Mouse (Mus musculus): ENCODE data around the gene Mgst2. TPM values are rescaled to one million over a fixed set of nuclear protein-coding genes. Genes with fewer than 3 reads are reported as not detected.

The Mgst2 gene
- polyA plus RNA-seq, 1 experiment from 2014 or later, result 1.1 TPM

DNA sequence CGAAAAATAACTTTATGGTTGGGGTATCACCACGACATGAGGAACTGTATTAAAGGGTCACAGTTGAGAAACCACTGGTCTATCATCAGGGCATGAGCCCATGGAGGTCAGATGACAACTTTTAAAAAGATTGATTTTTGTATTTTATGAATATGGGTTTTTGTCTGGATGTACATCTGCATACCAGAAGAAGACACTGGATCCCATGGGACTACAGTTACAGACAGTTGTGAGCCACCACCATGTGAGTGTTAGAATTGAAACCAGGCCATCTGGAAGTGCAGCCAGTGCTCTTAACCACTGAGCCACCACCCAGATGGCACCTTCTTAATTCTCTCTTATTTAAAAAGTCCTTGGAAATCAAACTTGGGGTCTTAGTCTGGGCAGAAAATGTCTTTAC lies 24.2 kb upstream of the Mgst2 start:
- 79% methylated on average over 2 of the region's 2 CpGs for WGBS
- no peak overlapping the region for H3K9ac ChIP-seq (replicated peaks; ENCODE audit: low read length)
- no peaks in the 10 kb centered on the region for H3K36me3 ChIP-seq (ENCODE audit: insufficient read depth, low read length)
- no peak for ATAC-seq (ENCODE audit: low FRiP score, low TSS enrichment)
- no peak overlapping the region for H3K27ac ChIP-seq (ENCODE audit: low read length)
- H3K4me3 ChIP-seq (ENCODE audit: low read length), result no peak overlapping the region
- H3K4me2 ChIP-seq (replicated peaks; ENCODE audit: low read depth, low read length), result no peak overlapping the region
- H3K4me1 ChIP-seq (ENCODE audit: insufficient read depth, low read length), result no peaks in the 10 kb centered on the region
- peaks cover 15% of the 10 kb centered on the region for H3K9me3 ChIP-seq (ENCODE audit: low read length)
- H3K27me3 ChIP-seq (ENCODE audit: insufficient read depth, low read length), result no peaks in the 10 kb centered on the region

GRCm38 (mm10) chr3:51636700-51637099 lies 23.5 kb upstream of the Mgst2 start:
- no peak overlapping the region for H3K4me2 ChIP-seq (replicated peaks; ENCODE audit: low read depth, low read length)
- no peak overlapping the region for H3K9ac ChIP-seq (replicated peaks; ENCODE audit: low read length)
- H3K4me1 ChIP-seq (ENCODE audit: insufficient read depth, low read length), result no peaks in the 10 kb centered on the region
- H3K4me3 ChIP-seq (ENCODE audit: low read length), result no peak overlapping the region
- WGBS, result 86% methylated on average over 20 of the region's 20 CpGs
- no peak overlapping the region for H3K27ac ChIP-seq (ENCODE audit: low read length)
- ATAC-seq (ENCODE audit: low FRiP score, low TSS enrichment), result no peak; the same call in 1 of the 2 replicates
- H3K9me3 ChIP-seq (ENCODE audit: low read length), result peaks cover 9% of the 10 kb centered on the region; the same call in 1 of the 2 replicates
- H3K27me3 ChIP-seq (ENCODE audit: insufficient read depth, low read length), result no peaks in the 10 kb centered on the region
- H3K36me3 ChIP-seq (ENCODE audit: insufficient read depth, low read length), result no peaks in the 10 kb centered on the region

DNA sequence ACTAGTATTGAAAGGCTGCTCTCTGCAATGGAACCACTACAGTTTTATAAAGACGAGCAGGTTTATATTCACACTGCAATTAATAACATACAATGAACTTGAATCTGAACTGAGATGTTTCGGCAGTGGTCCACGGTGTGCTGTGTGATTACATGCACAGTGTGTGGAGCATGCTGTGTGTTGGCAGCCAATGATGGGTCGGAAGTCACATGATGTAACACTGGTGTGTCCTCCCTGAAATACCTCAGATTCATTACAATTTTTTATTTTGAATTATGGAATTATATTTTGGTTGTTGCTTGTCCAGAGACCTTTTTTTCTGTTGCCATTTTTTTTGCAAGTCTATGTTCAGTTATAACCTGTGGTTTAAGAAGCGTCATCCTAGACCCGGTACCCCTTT lies 22.8 kb upstream of the Mgst2 start:
- Histone ChIP-seq H3K4me2 (replicated peaks; ENCODE audit: low read depth, low read length) (no peak overlapping the region), H3K27me3 (ENCODE audit: insufficient read depth, low read length) (no peaks in the 10 kb centered on the region), H3K9ac (replicated peaks; ENCODE audit: low read length) (no peak overlapping the region), H3K4me3 (ENCODE audit: low read length) (no peak overlapping the region), H3K27ac (ENCODE audit: low read length) (no peak overlapping the region), H3K36me3 (ENCODE audit: insufficient read depth, low read length) (no peaks in the 10 kb centered on the region), H3K9me3 (ENCODE audit: low read length) (peaks cover 7% of the 10 kb centered on the region; the same call in 1 of the 2 replicates), H3K4me1 (ENCODE audit: insufficient read depth, low read length) (no peaks in the 10 kb centered on the region)
- ATAC-seq (ENCODE audit: low FRiP score, low TSS enrichment), result no peak
- 93% methylated on average over 6 of the region's 6 CpGs for WGBS

DNA sequence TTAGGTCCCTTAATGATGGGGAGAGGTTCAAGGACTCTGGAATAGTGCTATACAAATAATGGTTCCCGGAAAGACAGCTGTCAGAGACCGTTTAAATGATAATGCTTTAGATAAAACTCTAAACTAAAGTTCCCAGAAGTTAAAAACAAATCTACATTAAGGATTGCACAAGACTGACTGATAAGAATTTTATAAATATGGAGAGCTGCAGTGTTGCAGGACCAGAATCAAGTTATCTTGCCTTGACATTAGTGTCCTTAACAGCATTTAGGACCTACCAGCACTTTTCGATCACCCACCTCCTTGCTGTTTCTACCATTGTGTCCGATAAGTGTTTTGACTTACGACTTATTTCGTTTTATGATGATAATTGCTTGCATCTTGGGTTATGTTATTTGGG lies 21.9 kb upstream of the Mgst2 start:
- Histone ChIP-seq H3K27ac (ENCODE audit: low read length) (no peak overlapping the region), H3K27me3 (ENCODE audit: insufficient read depth, low read length) (no peaks in the 10 kb centered on the region), H3K36me3 (ENCODE audit: insufficient read depth, low read length) (no peaks in the 10 kb centered on the region), H3K9me3 (ENCODE audit: low read length) (peaks cover 4% of the 10 kb centered on the region; the same call in 1 of the 2 replicates), H3K4me3 (ENCODE audit: low read length) (no peak overlapping the region), H3K4me2 (replicated peaks; ENCODE audit: low read depth, low read length) (no peak overlapping the region), H3K9ac (replicated peaks; ENCODE audit: low read length) (no peak overlapping the region), H3K4me1 (ENCODE audit: insufficient read depth, low read length) (no peaks in the 10 kb centered on the region)
- 90% methylated on average over 6 of the region's 6 CpGs for WGBS
- no peak for ATAC-seq (ENCODE audit: low FRiP score, low TSS enrichment)

GRCm38 (mm10) chr3:51645484-51645883 lies 14.7 kb upstream of the Mgst2 start:
- Histone ChIP-seq H3K4me1 (ENCODE audit: insufficient read depth, low read length) (peaks cover 17% of the 10 kb centered on the region), H3K27me3 (ENCODE audit: insufficient read depth, low read length) (no peaks in the 10 kb centered on the region), H3K4me3 (ENCODE audit: low read length) (no peak overlapping the region), H3K9ac (replicated peaks; ENCODE audit: low read length) (no peak overlapping the region), H3K4me2 (replicated peaks; ENCODE audit: low read depth, low read length) (no peak overlapping the region), H3K9me3 (ENCODE audit: low read length) (0 out of 2 replicates have a peak, but pooled peaks cover 3% of the 10 kb centered on the region), H3K36me3 (ENCODE audit: insufficient read depth, low read length) (no peaks in the 10 kb centered on the region), H3K27ac (ENCODE audit: low read length) (no peak overlapping the region)
- ATAC-seq (ENCODE audit: low FRiP score, low TSS enrichment), result no peak
- 88% methylated on average over 6 of the region's 6 CpGs for WGBS

GRCm38 (mm10) chr3:51646301-51646700 lies 13.9 kb upstream of the Mgst2 start:
- no peak for ATAC-seq (ENCODE audit: low FRiP score, low TSS enrichment)
- Histone ChIP-seq H3K4me3 (ENCODE audit: low read length) (no peak overlapping the region), H3K9ac (replicated peaks; ENCODE audit: low read length) (no peak overlapping the region), H3K9me3 (ENCODE audit: low read length) (0 out of 2 replicates have a peak, but pooled peaks cover 3% of the 10 kb centered on the region), H3K36me3 (ENCODE audit: insufficient read depth, low read length) (no peaks in the 10 kb centered on the region), H3K4me2 (replicated peaks; ENCODE audit: low read depth, low read length) (no peak overlapping the region), H3K4me1 (ENCODE audit: insufficient read depth, low read length) (peaks cover 17% of the 10 kb centered on the region), H3K27ac (ENCODE audit: low read length) (no peak overlapping the region), H3K27me3 (ENCODE audit: insufficient read depth, low read length) (no peaks in the 10 kb centered on the region)
- WGBS, result 76% methylated on average over 10 of the region's 10 CpGs

GRCm38 (mm10) chr3:51647356-51647755 lies 12.8 kb upstream of the Mgst2 start:
- H3K4me3 ChIP-seq (ENCODE audit: low read length), result no peak overlapping the region
- H3K36me3 ChIP-seq (ENCODE audit: insufficient read depth, low read length), result no peaks in the 10 kb centered on the region
- ATAC-seq (ENCODE audit: low FRiP score, low TSS enrichment), result no peak
- no peak overlapping the region for H3K9ac ChIP-seq (replicated peaks; ENCODE audit: low read length)
- H3K27ac ChIP-seq (ENCODE audit: low read length), result no peak overlapping the region
- 0 out of 2 replicates have a peak, but pooled peaks cover 3% of the 10 kb centered on the region for H3K9me3 ChIP-seq (ENCODE audit: low read length)
- H3K27me3 ChIP-seq (ENCODE audit: insufficient read depth, low read length), result no peaks in the 10 kb centered on the region
- H3K4me2 ChIP-seq (replicated peaks; ENCODE audit: low read depth, low read length), result no peak overlapping the region
- WGBS, result 88% methylated on average over 4 of the region's 4 CpGs
- peaks cover 23% of the 10 kb centered on the region for H3K4me1 ChIP-seq (ENCODE audit: insufficient read depth, low read length)

- Histone ChIP-seq H3K4me2 (replicated peaks; ENCODE audit: low read depth, low read length) (0 out of 2 replicates have a peak overlapping the region, but pooled peaks have one; percentile 20), H3K9me3 (ENCODE audit: low read length) (0 out of 2 replicates have a peak, but pooled peaks cover 3% of the 10 kb centered on the region), H3K27me3 (ENCODE audit: insufficient read depth, low read length) (no peaks in the 10 kb centered on the region), H3K4me1 (ENCODE audit: insufficient read depth, low read length) (peaks cover 30% of the 10 kb centered on the region), H3K9ac (replicated peaks; ENCODE audit: low read length) (no peak overlapping the region), H3K36me3 (ENCODE audit: insufficient read depth, low read length) (no peaks in the 10 kb centered on the region), H3K4me3 (ENCODE audit: low read length) (peak overlapping the region; percentile 23; the same call in 1 of the 2 replicates), H3K27ac (ENCODE audit: low read length) (no peak overlapping the region)
- no peak for ATAC-seq (ENCODE audit: low FRiP score, low TSS enrichment)
- 40% methylated on average over 15 of the region's 15 CpGs for WGBS
These were observed 12.0 kb upstream of the Mgst2 start for GRCm38 (mm10) chr3:51648037-51648664.

- H3K9ac ChIP-seq (replicated peaks; ENCODE audit: low read length), result no peak overlapping the region
- no peak for ATAC-seq (ENCODE audit: low FRiP score, low TSS enrichment)
- no peak overlapping the region for H3K4me2 ChIP-seq (replicated peaks; ENCODE audit: low read depth, low read length)
- no peaks in the 10 kb centered on the region for H3K36me3 ChIP-seq (ENCODE audit: insufficient read depth, low read length)
- no peaks in the 10 kb centered on the region for H3K27me3 ChIP-seq (ENCODE audit: insufficient read depth, low read length)
- H3K4me3 ChIP-seq (ENCODE audit: low read length), result no peak overlapping the region
- H3K27ac ChIP-seq (ENCODE audit: low read length), result no peak overlapping the region
- H3K9me3 ChIP-seq (ENCODE audit: low read length), result 0 out of 2 replicates have a peak, but pooled peaks cover 3% of the 10 kb centered on the region
- peaks cover 31% of the 10 kb centered on the region for H3K4me1 ChIP-seq (ENCODE audit: insufficient read depth, low read length)
- 42% methylated on average over 8 of the region's 8 CpGs for WGBS
These were observed 10.7 kb upstream of the Mgst2 start for GRCm38 (mm10) chr3:51649426-51649825.

DNA sequence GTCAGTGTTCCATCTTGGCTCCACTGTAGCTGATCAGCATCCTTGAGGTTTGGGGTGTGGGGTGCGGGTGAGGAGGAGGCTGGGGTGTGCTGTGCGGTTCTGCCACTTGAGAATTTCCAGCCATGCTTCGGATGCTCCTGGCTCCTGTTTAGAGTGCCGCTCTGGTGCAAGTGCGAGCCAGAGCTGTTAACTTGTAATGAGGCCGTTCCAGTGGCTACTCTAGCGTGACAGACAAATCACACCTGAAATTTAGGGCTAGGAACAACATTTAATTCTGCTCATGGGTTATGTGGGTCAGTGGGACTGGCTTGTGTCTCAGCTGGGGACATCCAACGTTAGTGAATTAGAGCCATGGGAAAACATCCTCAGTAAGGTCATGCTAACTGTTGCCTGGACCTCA lies 10.2 kb upstream of the Mgst2 start:
- WGBS, result 33% methylated on average over 8 of the region's 8 CpGs
- no peak; the same call in 1 of the 2 replicates for ATAC-seq (ENCODE audit: low FRiP score, low TSS enrichment)
- H3K4me1 ChIP-seq (ENCODE audit: insufficient read depth, low read length), result peaks cover 31% of the 10 kb centered on the region
- H3K9me3 ChIP-seq (ENCODE audit: low read length), result no peaks in the 10 kb centered on the region
- H3K36me3 ChIP-seq (ENCODE audit: insufficient read depth, low read length), result no peaks in the 10 kb centered on the region
- H3K4me2 ChIP-seq (replicated peaks; ENCODE audit: low read depth, low read length), result no peak overlapping the region
- H3K27ac ChIP-seq (ENCODE audit: low read length), result no peak overlapping the region
- H3K4me3 ChIP-seq (ENCODE audit: low read length), result no peak overlapping the region
- H3K9ac ChIP-seq (replicated peaks; ENCODE audit: low read length), result no peak overlapping the region
- H3K27me3 ChIP-seq (ENCODE audit: insufficient read depth, low read length), result no peaks in the 10 kb centered on the region

All from kidney, embryonic 16.5 days (tissue).